Mouse (Mus musculus): ENCODE results near the gene Cadm1.

The Cadm1 gene

DNA sequence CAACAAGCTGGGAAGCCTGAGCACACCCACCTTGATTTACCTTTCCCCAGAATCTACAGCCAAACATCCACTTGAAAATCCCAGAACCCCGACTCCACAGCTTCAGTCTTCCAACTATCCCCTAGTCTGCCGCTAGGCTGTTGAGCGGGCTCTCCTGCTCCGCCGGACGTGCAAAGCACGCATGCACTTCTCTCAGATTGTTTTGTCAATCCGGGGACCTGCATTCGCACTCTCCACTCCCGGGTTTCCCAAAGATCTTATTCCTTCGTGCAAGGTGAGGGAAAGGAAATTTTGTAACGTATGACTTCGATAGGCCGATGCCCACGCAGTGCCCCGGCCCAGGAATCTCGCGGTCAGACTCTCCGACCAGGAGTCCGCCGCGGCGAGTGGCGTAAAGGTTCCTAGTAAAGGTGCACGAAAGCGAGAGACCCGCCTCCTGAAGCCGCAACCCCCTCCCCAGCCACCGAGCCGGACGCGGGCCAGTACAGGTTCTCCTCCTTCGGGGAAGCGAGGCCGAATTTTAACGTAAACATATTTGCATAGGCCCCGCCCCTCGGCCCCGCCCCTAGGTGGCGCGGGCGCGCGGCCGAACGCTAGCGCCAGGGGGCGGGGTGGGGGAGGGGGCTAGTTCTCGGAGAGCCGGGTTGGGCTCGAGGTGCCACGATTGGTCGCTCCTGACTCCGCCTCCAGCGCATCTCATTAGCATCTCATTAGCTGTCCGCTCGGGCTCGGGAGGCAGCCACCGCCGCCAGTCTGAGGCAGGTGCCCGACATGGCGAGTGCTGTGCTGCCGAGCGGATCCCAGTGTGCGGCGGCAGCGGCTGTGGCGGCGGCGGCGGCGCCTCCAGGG is at the start of gene Cadm1:
Gene Cadm1, plus strand, starts transcription at position 572 of the 849 bp plus-strand sequence.
- DNase-seq (ENCODE audit: low read depth, low spot score) = peak; percentile 93

DNA sequence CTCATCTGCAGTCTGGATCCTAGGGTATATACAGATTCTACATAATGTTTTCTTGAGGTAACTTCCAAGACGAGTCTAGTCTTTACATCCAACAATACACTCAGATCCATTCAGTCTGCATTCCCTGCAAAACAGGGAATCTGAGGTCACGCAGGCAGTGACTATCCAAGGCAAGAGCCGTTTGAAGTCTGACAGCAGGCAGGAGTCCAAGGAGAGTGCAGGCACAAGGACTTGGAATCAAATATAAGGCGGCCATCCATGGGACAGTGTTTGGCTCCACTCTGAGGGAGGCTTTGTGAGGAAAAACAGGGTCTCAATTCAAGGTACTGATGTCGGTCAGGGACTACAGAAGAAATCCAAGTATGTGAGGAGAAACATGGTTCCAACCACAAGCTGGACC is 45.5 kb upstream of the Cadm1 start:
- DNase-seq (ENCODE audit: low read depth, low spot score) = no peak

DNA sequence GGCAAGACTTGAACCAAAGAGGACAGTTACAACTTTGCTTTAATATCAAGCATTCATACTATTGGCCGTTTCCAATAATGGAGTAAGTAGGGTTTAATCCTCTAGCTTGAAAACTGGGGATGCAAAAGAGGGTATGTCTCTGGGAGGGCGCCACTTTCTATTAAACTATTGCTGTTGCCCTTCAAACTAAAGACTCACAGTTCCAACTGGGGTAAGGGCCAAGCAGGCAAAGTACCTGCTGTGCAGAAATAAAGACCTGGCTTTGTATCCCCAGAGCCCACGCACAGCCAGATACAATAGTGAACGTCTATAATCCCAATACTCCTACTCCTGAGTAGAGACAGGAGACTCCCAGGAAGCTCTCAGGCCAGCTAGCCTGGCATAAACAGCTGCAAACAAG is 44.8 kb upstream of the Cadm1 start:
- DNase-seq (ENCODE audit: low read depth, low spot score) = no peak

DNA sequence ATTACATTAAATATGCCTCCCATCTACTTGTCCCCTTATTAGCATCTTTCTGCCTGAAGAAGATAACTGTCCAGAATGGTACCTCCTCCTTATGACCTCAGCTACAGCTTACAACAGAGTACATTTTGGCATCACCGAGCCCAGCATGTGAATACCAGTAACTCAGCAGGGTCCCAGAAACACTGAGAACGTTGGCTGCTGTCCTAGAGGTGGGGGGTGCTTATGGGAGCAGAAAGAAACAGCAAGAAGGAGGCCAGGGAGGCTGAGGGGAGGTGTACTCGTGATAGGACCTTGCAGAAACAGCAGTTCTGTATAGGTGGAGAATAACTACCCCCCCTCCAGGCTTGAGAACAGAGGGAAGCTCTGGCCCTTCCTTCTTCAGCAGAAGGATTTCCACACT is 30.2 kb upstream of the Cadm1 start:
- DNase-seq (ENCODE audit: low read depth, low spot score) = no peak

DNA sequence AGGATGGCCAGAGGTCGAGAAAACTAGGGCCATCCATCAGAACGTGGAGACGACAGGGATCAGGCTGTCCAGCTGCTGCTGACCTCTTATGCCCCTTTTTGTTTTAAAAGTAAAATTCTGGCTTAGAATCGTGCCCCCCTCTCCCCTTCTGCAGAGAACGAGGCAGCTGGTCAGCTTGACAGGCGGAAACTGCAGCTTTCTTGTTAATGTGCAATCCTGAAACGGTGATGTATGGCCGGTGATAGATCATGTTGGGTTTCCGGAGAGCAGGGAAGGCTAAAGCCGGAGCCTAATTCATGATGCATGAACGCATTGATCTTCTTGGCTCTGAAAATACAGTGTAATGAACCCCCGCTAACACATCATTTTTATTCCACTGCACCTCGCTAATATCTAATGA is 24.0 kb upstream of the Cadm1 start:
- DNase-seq (ENCODE audit: low read depth, low spot score) = no peak

DNA sequence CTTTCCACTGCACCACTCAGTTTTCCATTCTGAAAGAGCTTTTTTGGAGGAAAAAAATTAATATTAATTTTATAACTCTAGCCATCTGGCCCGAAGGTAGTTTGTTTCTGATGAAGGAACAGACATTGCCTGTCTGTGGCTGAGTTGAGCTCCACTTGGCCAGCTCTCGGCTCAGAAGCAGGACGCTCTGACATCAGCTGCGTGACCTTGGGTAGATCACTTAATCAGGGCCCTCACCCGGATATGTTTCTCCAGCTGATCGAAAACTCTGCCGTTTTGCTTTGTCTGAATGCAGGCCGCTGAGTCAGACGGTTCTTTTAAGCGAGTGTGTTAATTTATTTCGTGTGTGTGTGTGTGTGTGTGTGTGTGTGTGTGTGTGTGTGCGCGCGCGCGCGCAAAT is 23.1 kb upstream of the Cadm1 start:
- DNase-seq (ENCODE audit: low read depth, low spot score) = no peak

DNA sequence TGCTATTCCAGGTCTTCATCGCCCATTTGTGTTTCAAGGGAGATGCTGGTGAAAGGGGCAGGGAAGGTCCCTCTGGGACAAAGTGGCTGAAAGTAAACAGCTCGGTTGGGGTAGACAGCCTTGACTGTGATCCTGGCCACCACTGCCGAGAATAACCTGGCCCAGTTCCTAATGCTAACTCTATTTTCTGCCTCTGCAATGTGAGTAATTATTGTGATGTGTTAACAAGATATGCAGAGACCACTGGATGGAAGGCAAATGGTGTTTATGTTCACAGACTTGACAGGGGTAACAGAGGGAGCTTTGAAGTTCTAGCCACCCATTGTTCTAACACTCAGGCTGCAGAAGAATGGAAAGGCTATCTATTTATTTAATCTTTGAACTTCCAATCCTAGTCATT is 21.9 kb upstream of the Cadm1 start:
- no peak for DNase-seq (ENCODE audit: low read depth, low spot score)

DNA sequence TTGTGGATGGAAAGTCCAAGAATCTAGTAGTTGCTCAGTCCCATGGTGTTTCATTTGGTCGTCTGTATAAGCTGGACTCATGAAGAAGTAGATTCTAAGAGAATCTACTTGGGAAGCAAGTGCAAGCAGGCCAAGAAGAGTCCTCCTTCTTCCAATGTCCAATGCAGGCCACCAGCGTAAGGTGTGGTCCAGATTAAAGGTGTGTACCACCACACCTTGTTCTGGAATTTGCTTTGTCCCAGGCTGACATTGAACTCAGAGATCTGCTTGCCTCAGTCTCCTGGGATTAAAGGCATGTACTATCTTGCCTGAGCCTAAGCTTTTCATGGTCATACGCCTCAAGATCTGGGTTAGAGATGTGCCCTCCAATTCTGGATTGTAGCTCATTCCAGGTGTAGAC is 17.5 kb upstream of the Cadm1 start:
- no peak for DNase-seq (ENCODE audit: low read depth, low spot score)

DNA sequence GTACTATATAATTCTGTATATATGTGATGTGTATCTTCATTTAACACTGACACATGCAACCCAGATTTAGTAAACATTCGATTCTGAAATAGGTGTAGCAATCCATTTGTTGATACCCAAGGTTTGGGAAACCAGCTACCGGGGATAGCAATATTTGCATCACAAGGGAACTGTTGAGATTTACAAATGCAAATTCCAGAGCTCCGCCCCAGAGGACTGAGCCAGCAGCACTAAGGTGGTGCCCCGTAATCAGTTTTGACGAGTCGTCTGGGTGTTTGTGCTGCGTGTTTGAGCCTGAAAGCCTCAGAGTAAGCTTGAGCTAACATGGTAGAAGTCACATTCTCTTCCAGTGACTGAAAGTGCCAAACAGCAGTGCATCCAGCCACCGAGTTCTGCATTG is 15.7 kb upstream of the Cadm1 start:
- peak; percentile 33 for DNase-seq (ENCODE audit: low read depth, low spot score)

DNA sequence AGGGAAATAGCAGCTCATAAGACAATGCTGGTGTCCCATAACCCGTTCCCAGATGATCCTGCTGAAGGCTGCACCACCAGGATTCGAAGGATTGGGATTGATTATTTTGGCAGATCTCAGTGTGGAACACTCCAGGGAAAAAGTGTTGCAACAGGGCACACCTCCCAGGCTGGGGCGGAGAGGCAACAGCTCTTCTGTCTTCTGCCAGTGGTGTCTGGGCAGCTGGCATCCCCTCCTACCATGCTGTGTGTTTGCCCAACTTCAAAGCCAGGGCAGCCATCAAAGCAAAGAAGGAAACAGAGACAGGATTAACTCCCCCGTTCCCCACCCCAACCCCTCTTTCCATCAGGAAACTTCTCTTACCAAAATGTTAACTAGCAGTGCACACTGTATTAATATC is 13.7 kb upstream of the Cadm1 start:
- no peak for DNase-seq (ENCODE audit: low read depth, low spot score)

DNA sequence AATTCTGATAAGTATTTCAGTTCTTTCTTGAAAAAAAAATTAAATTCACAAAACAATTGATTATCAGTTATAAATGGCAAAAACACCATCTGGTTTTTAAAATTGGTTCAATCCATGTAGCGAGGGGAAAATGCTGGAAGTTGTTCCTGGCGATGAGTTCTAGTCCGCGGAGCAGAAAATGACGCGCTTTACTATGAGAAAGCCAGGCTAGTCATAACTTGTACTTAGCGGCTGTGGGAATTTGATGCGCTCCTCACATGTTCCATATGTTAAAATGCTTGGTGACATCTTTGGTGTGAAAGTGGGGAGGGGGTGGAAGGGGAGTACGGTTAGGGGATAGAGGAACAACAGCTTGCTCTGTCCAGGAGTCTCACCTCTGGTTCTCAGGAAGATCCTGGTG is 2.7 kb upstream of the Cadm1 start:
- no peak for DNase-seq (ENCODE audit: low read depth, low spot score)

DNA sequence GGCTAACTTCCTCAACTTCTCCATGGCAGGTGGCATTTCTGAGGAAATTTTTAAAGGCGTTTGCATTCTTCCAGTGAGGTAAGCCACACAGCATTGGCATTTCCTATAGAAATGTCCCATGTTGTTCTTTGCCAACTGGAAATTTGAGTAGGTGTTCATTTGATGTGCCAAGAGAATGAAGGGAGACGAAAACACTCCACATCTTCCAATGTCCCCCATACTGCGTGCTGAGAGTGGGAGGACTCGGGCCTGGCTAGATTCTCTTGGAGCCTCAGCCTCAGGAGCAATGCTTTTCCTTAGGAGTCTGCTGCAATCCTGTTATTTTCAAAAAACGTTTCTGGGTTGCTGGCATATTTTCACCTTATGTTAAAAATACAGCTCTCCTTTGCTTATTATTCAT is 2.2 kb upstream of the Cadm1 start:
- no peak for DNase-seq (ENCODE audit: low read depth, low spot score)

DNA sequence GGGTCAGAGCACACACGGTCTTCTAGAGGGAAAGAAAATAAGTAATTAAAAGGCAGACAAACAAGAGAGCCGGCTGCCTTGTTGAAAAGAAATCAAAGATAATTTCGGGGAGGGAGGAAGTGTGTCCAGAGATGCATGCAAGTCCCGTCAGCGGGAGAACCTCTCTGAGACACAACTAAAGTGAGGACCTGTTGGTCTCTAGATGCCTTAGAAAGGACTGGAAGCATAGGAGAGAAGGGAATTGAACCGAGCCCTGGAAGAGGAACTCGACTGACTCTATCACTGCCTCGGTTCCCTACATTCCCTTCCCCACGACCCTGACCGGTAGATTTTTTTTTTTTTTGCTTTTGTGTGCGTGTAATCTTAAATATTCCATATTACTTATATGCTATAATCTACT is 791 bp upstream of the Cadm1 start:
- DNase-seq (ENCODE audit: low read depth, low spot score) = no peak

DNA sequence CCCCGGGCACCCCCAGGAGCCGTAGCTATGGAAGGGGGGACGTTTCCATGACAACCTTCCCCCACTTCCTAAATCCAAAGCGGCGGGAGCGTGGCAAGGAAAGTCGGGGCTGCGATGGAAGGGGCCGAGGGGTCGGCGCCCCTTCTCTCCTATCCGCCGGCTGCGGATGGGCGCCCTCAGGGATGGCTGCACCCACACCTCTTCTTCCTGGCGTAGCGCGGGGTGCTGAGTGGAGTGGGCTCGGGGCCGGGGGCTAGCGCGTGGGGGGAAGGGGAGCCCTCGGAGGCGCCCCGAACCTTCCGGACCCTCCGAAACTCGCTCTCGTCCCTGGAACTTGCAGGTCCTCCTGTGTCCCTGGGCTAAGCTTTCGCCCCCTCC is 560 bp downstream of the Cadm1 start:
- no peak for DNase-seq (ENCODE audit: low read depth, low spot score)

DNA sequence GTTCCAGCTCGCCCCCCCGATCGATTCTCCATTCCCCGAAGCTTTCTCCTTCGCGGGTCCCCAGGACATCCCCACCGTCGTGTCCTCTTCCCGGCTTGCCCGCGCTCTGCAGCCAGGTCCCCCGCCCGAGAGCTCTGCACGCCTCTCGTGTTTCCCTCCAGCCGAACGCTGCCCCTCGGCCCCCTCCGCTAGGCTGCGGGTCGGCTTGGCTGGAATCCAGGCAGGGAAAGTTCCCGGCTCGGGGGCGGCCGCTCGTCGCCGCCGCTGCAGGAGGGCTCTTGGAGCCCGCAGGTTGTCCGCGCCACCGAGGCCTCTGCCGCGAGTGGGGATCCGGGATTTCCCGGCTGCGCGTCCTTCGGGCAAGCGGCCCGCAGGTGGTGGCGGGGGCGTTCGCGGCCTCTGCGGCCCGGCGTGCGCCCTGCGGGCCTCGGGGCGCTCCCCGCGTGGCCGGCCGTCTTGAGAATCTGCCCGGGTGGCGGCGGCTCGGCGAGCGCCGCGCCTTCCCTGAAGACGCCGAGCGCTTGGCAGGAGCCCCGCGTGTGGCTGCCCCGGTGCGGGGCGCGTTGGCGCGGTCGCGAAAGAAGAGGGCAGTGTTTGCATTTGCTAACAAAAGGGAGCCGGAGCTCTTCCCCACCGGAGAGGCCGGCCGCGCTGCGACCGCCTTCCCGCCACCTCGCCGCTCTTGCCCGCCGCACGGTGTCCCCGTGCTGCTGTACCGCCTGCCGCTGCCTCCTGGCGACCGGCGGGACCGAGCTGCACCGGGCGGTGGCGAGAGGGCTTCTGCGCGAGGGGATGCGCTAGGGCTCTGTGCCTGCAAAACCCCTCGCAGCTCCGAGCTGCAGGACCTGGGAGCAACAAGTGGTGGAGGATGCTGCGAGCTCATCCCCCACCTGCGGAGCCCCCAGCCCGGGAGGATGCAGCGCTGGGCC is 1.2 kb downstream of the Cadm1 start:
- peak; percentile 36 for DNase-seq (ENCODE audit: low read depth, low spot score)

DNA sequence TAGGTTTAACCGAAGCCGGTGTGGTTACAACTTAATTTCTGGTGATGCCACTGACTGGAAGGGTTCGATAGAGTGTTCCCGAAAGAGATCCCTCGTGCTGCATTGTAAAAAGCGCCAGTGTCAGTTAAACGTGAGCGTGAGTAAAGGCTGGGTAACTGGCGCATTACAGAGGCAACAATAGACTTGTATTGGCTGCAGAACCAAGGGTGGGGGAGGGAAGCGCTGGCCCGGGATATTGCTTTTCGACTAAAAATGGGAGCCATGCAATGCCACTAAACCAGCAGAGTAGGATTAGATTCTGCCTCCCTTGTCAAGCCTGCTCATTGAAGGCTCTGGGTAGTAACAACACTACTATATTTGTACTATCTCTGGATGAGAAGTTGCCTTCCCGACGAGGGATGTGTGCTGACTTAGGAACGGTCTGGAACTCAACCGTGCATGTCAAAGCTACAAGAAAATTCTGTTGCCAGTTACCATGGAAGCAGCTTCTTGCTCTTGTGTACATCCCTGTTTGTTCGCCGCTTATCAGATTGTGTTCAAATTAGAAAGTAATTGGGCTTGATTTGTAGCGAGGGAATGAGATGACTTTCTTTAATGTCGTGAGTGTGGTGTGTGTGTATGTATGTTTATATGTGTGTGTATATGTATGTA is 2.4 kb downstream of the Cadm1 start:
- no peak for DNase-seq (ENCODE audit: low read depth, low spot score)

DNA sequence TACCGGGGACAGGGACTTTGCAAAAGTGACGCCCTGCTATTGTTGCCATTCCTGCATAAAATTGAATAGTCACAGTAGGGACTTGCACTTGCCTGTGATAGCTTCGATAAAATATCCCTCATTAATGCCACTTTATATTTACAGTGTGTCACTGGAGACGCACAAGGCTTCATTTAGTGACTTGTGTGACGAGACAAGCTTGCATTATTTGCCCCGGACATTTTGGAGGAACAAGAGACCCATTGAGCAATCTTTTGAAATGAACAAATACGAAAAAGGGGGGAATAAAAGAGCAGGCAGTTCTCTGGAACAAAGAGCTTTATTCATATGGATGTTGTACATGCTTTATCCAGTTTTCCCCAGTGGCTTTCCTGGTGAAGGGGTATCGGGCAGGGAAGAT is 3.5 kb downstream of the Cadm1 start:
- DNase-seq (ENCODE audit: low read depth, low spot score) = no peak

DNA sequence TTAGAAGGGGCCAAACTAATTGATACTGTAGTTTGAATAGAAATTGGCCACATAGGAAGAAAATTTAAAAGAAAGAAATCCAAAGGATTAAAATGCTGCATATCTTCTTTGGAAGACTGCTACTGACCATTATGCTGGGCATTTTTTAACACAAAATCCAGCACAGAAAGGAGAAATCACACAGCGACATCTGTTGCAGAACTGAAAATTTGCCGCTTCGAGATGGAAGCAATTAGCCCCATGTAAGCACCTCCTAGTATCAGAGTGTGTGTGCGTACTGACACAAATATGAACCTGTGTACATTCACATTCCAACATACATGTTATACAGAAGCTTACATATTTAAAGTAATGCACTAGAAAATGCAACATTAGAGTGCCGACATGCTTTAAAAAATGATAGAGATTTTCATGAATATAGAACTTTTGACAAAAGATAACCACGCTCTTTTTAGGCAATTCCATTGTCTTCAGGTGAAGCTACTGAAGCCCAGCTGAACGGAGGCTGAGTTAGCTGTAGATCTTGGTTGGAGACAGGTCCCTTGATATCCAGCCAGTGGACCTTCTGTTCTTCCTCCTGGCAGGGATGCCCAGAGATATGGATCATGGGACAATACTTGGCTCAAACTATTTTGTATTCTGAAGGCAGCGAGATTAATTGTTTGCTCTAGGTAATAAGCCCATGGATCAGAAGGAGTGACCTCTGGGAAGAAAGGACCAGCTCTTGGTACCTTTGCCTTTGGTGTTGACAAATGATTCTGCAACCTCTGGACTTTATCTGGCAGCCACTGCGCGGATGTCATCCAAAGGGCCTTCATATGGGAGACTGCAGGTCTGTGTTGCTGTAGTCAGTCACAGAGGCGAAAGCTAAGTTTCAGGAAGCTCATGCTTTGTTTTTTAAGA is 4.9 kb downstream of the Cadm1 start:
- no peak for DNase-seq (ENCODE audit: low read depth, low spot score)

DNA sequence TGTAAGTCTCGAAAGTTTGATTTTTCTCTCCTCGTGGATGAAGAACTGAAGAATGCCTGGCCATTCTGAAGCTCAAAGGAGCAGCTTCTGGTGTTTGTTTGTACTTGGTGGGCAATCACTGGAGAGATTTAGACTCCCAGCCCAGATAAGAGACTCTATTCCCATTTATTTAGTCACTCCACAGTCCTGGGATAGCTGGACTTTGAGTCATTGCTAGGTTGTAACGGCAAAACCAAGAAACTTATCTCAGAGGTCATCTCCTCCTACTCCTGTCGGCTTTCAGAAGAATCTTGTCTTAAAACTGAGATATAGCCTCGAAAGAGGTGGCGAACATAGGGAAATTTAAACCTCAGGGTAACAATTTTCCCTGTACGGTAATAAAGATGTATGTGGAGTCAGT is 15.3 kb downstream of the Cadm1 start:
- DNase-seq (ENCODE audit: low read depth, low spot score) = no peak

DNA sequence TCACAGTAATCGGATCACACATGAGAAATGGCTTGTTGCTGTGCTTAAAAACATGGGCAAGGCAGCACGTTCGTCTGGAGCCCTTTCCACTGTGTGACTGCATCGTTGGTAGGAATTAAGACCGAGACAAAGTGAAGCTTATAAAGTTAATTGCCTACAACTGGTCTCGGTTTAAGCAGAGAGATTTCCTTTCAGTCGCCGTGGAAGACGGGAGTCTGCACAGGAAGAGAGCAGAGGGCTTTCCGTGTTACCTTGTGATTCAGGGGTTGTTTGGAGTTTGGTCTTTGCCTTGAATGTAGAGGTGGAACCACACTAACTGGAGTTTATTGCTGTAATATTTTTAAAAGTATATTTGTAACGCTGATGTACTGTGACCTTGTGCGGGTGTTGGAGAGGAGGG is 15.7 kb downstream of the Cadm1 start:
- no peak for DNase-seq (ENCODE audit: low read depth, low spot score)

DNA sequence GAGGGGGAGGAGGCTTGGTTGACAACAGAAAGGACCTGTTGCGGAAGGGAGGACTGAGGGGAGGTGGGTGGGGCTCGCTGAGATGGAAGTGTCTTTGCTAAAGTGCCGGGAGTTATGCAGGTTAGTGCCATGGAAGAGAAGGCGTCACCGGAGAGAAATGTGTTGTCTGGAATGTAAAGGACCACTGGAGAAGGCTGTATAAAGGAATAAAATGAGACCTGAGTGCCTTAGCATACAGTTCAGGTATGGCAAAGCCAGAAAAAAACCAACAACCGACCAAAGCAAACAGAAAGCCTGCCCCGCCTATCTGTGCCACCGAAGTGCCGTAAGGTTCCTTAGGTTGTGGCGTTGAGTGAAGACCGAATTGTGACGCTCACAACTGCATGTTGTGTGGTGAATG is 18.4 kb downstream of the Cadm1 start:
- DNase-seq (ENCODE audit: low read depth, low spot score) = no peak
